Mouse (Mus musculus): ENCODE results near the gene Ephb1. TPM values are rescaled to one million over a fixed set of nuclear protein-coding genes. Genes with fewer than 3 reads are reported as not detected.

The Ephb1 gene
- polyA plus RNA-seq, 1 experiment = not detected

DNA sequence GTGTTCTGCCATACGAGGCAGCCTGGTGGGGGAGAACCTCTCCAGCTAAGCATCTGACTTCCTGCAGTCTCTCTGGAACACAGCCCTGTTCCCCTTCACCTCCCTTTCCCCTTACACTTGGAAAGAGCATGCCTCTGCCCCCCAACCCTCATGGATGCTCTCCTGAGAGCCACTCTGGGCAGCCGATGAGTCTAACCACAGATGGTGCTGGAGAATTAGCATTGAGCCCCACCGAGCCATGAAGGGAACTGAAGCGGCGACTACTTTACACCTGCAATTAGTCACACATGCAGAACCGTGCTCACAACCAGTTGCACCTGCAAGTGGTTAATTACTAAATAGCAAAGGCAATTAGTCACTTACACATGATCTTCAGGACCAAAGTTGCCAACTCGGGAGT is 184.8 kb downstream of the Ephb1 start:
- no peak for TF ChIP-seq POLR2A (IDR thresholded peaks at IDR 0.05; ENCODE audit: insufficient read depth, low read depth, low read length)
- TF ChIP-seq CTCF (IDR thresholded peaks at IDR 0.05; ENCODE audit: insufficient read depth, low read depth, low read length) = no peak
- 70% methylated on average over 7 of the region's 7 CpGs for WGBS
- H3K4me3 ChIP-seq (ENCODE audit: insufficient read depth, low read depth, low read length) = no peak overlapping the region
- H3K4me1 ChIP-seq (ENCODE audit: control insufficient read depth, insufficient read depth, low read length) = no peaks in the 10 kb centered on the region
- no peak overlapping the region for H3K27ac ChIP-seq (ENCODE audit: insufficient read depth, low read depth, low read length)

GRCm38 (mm10) chr9:102155876-102156275 is 198.6 kb downstream of the Ephb1 start:
- Histone ChIP-seq H3K4me3 (ENCODE audit: insufficient read depth, low read depth, low read length) (no peak overlapping the region), H3K27ac (ENCODE audit: insufficient read depth, low read depth, low read length) (no peak overlapping the region), H3K4me1 (ENCODE audit: control insufficient read depth, insufficient read depth, low read length) (no peaks in the 10 kb centered on the region)
- TF ChIP-seq POLR2A (IDR thresholded peaks at IDR 0.05; ENCODE audit: insufficient read depth, low read depth, low read length) (no peak), CTCF (IDR thresholded peaks at IDR 0.05; ENCODE audit: insufficient read depth, low read depth, low read length) (no peak)
- WGBS = 78% methylated on average over 3 of the region's 3 CpGs

DNA sequence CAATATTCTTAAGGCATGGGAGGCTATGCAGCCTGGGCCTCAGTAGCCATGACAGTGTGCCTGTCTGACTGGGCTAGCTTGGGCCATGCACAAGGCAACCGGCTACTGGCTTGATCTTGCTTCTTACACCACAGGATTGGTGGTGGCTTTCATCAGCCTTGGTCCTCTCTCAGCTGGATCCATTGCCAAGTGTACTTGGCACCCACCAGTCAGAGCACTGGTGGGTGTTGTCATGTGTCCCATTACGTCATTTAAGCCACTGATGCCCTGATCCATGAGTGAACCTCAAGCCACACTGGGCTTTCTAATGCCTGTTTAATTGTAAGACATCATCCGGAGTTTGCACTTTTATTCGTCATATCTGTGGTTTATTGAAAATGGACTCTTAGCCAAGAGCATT is 215.3 kb downstream of the Ephb1 start:
- Histone ChIP-seq H3K4me1 (ENCODE audit: control insufficient read depth, insufficient read depth, low read length) (peaks cover 5% of the 10 kb centered on the region; the same call in 1 of the 2 replicates), H3K27ac (ENCODE audit: insufficient read depth, low read depth, low read length) (no peak overlapping the region), H3K4me3 (ENCODE audit: insufficient read depth, low read depth, low read length) (no peak overlapping the region)
- WGBS = 92% methylated on average over 4 of the region's 4 CpGs
- no peak for TF ChIP-seq CTCF (IDR thresholded peaks at IDR 0.05; ENCODE audit: insufficient read depth, low read depth, low read length)
- TF ChIP-seq POLR2A (IDR thresholded peaks at IDR 0.05; ENCODE audit: insufficient read depth, low read depth, low read length) = no peak

DNA sequence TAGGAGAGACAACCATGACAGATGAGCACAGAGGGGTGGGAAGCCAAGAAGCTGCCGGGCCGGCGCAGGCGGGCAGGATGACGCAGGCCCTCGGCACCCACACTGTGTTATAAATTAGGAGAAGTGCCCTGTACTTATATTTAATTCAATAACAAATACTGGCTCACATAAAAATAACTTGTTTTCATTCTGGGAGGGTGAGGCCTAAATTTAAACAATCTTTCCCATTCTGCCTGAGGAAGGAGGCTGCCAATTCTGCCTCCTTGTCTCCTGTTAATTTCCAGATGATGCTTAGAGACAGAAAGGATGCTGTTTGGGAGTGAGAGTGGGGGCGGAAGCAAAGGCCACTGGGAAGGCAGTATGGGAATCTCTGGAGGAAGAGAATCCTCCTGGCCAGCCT is 215.8 kb downstream of the Ephb1 start:
- Histone ChIP-seq H3K4me3 (ENCODE audit: insufficient read depth, low read depth, low read length) (no peak overlapping the region), H3K27ac (ENCODE audit: insufficient read depth, low read depth, low read length) (no peak overlapping the region), H3K4me1 (ENCODE audit: control insufficient read depth, insufficient read depth, low read length) (peaks cover 5% of the 10 kb centered on the region; the same call in 1 of the 2 replicates)
- TF ChIP-seq CTCF (IDR thresholded peaks at IDR 0.05; ENCODE audit: insufficient read depth, low read depth, low read length) = no peak
- no peak for TF ChIP-seq POLR2A (IDR thresholded peaks at IDR 0.05; ENCODE audit: insufficient read depth, low read depth, low read length)
- WGBS = 65% methylated on average over 7 of the region's 7 CpGs

- H3K4me3 ChIP-seq (ENCODE audit: insufficient read depth, low read depth, low read length) = no peak overlapping the region
- TF ChIP-seq POLR2A (IDR thresholded peaks at IDR 0.05; ENCODE audit: insufficient read depth, low read depth, low read length) (no peak), CTCF (IDR thresholded peaks at IDR 0.05; ENCODE audit: insufficient read depth, low read depth, low read length) (no peak)
- peaks cover 5% of the 10 kb centered on the region; the same call in 1 of the 2 replicates for H3K4me1 ChIP-seq (ENCODE audit: control insufficient read depth, insufficient read depth, low read length)
- H3K27ac ChIP-seq (ENCODE audit: insufficient read depth, low read depth, low read length) = no peak overlapping the region
Measured at GRCm38 (mm10) chr9:102138187-102138586, 216.3 kb downstream of the Ephb1 start.

- no peak for TF ChIP-seq POLR2A (IDR thresholded peaks at IDR 0.05; ENCODE audit: insufficient read depth, low read depth, low read length)
- no peak for TF ChIP-seq CTCF (IDR thresholded peaks at IDR 0.05; ENCODE audit: insufficient read depth, low read depth, low read length)
- no peak overlapping the region for H3K4me3 ChIP-seq (ENCODE audit: insufficient read depth, low read depth, low read length)
- H3K4me1 ChIP-seq (ENCODE audit: control insufficient read depth, insufficient read depth, low read length) = no peaks in the 10 kb centered on the region; the same call in 1 of the 2 replicates
- no peak overlapping the region for H3K27ac ChIP-seq (ENCODE audit: insufficient read depth, low read depth, low read length)
Measured at GRCm38 (mm10) chr9:102130506-102130905, 224.0 kb downstream of the Ephb1 start.

DNA sequence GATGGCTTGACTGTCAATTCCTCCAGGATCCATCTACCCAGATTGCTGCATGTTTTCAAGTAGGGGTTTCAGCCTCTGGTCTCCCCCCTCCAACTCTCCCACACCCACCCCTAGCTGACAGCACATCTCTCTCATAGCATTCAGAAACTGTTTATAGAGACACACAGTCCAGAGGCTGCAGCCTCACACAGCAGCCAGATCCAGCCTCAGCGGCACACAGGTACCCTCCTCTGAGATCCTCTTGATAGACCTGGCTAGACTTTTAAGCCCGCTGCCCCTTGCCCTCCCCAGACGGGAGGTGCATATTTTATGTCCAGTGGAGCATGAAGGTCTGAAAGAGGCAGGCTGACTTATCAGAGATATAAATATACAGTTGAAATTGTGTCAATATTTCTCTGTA is 228.0 kb downstream of the Ephb1 start:
- no peak overlapping the region for H3K4me3 ChIP-seq (ENCODE audit: insufficient read depth, low read depth, low read length)
- 93% methylated on average over 3 of the region's 3 CpGs for WGBS
- H3K27ac ChIP-seq (ENCODE audit: insufficient read depth, low read depth, low read length) = no peak overlapping the region
- TF ChIP-seq CTCF (IDR thresholded peaks at IDR 0.05; ENCODE audit: insufficient read depth, low read depth, low read length) (no peak), POLR2A (IDR thresholded peaks at IDR 0.05; ENCODE audit: insufficient read depth, low read depth, low read length) (no peak)
- H3K4me1 ChIP-seq (ENCODE audit: control insufficient read depth, insufficient read depth, low read length) = no peaks in the 10 kb centered on the region

DNA sequence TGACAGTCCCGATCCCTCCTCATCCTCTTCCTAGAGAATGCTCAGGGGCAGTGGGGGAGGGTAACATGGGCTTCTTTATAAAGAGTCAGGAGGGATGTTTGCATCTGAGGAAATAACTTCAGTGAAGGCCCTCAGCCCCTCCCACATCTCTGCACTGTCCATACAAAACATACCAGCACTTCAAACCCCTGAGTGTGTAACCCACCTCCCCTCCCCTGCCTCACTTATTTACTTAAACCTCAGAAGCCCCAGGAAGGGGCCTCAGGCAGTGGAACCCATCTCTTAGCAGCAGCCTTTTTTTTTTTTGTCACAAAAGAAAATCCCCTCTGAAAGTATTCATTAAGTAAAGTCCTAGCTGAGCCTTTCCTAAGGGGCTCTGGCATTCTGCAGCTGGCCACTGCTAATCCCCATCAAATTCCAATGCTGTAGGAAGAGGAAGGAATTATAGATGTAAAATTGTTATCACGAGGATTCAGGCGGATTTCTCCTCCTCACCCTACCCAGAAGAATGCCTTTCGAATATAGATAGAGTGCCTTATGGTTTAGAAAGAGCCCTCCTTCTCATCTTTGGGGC is 231.5 kb downstream of the Ephb1 start:
- Histone ChIP-seq H3K4me3 (ENCODE audit: insufficient read depth, low read depth, low read length) (no peak overlapping the region), H3K27ac (ENCODE audit: insufficient read depth, low read depth, low read length) (no peak overlapping the region), H3K4me1 (ENCODE audit: control insufficient read depth, insufficient read depth, low read length) (0 out of 2 replicates have a peak, but pooled peaks cover under 1% of the 10 kb centered on the region)
- no peak for TF ChIP-seq POLR2A (IDR thresholded peaks at IDR 0.05; ENCODE audit: insufficient read depth, low read depth, low read length)
- no peak for TF ChIP-seq CTCF (IDR thresholded peaks at IDR 0.05; ENCODE audit: insufficient read depth, low read depth, low read length)
- 68% methylated on average over 4 of the region's 4 CpGs for WGBS

- Histone ChIP-seq H3K27ac (ENCODE audit: insufficient read depth, low read depth, low read length) (no peak overlapping the region), H3K4me1 (ENCODE audit: control insufficient read depth, insufficient read depth, low read length) (0 out of 2 replicates have a peak, but pooled peaks cover 2% of the 10 kb centered on the region), H3K4me3 (ENCODE audit: insufficient read depth, low read depth, low read length) (no peak overlapping the region)
- 92% methylated on average over 3 of the region's 3 CpGs for WGBS
- no peak for TF ChIP-seq CTCF (IDR thresholded peaks at IDR 0.05; ENCODE audit: insufficient read depth, low read depth, low read length)
- no peak for TF ChIP-seq POLR2A (IDR thresholded peaks at IDR 0.05; ENCODE audit: insufficient read depth, low read depth, low read length)
Measured at GRCm38 (mm10) chr9:102119422-102119821, 235.1 kb downstream of the Ephb1 start.

All from olfactory bulb, adult 2 months (tissue).